Mouse (Mus musculus) embryonic facial prominence, embryonic 13.5 days (tissue): ENCODE measurements around the gene 2900026A02Rik. TPM values are rescaled to one million over a fixed set of nuclear protein-coding genes. Genes with fewer than 3 reads are reported as not detected.
A peak's percentile ranks its signal among the peaks of the same experiment; 100 is the strongest.

ENCODE experiments used
- ATAC-seq: fragments of 200-750 bp; cut with Nextera tagmentation; 2 replicates; pipeline ENCODE4 v1.8.0; 2017; ENCODE audit warnings: low read depth; ENCODE audit not compliant: insufficient number of reproducible peaks, insufficient read depth, low FRiP score, low TSS enrichment
- H3K27ac ChIP-seq: fragments of 300-500 bp; sonication (generic); 2 replicates; pipeline ENCODE4 v1.5.1; 2015; ENCODE audit warnings: moderate library complexity, mild to moderate bottlenecking, inconsistent platforms
- H3K27me3 ChIP-seq: fragments of 300-500 bp; sonication (generic); 2 replicates; pipeline ENCODE4 v1.6.1; 2015; ENCODE audit warnings: mild to moderate bottlenecking, inconsistent platforms
- H3K36me3 ChIP-seq: fragments of 300-500 bp; sonication (generic); 2 replicates; pipeline ENCODE4 v1.6.1; 2015; ENCODE audit warnings: mild to moderate bottlenecking, inconsistent platforms
- H3K4me1 ChIP-seq: fragments of 300-500 bp; sonication (generic); 2 replicates; pipeline ENCODE4 v1.6.1; 2015; ENCODE audit warnings: inconsistent platforms
- H3K4me2 ChIP-seq: fragments of 300-500 bp; sonication (generic); 2 replicates; pipeline ENCODE4 v1.6.1; 2015; ENCODE audit warnings: moderate library complexity, mild to moderate bottlenecking, inconsistent platforms
- H3K4me3 ChIP-seq: fragments of 300-500 bp; sonication (generic); 2 replicates; pipeline ENCODE4 v1.5.1; 2015; ENCODE audit warnings: mild to moderate bottlenecking, inconsistent platforms
- H3K9ac ChIP-seq: fragments of 300-500 bp; sonication (generic); 2 replicates; pipeline ENCODE4 v1.6.1; 2015; ENCODE audit warnings: mild to moderate bottlenecking, inconsistent platforms
- H3K9me3 ChIP-seq: fragments of 300-500 bp; sonication (generic); 2 replicates; pipeline ENCODE4 v1.6.1; 2016; ENCODE audit warnings: inconsistent platforms
- WGBS: fragments of 180-500 bp; shearing (Covaris S2); methylation state at CpG from one replicate; pipeline ENCODE4 v1.1.7; 2015; ENCODE audit warnings: mixed read lengths; 5-methylcytosine and 5-hydroxymethylcytosine counted together
- polyA plus RNA-seq: library from polyadenylated mRNA; unstranded; fragments of >200 nt; fragmentation: Nextera tagmentation; extraction: Ambion mirVana; gene quantifications from 2 replicates; pipeline ENCODE4 v1.2.1, GENCODE M21; 2015

2900026A02Rik gene
- polyA plus RNA-seq, 1 experiment from 2014 or later = 8.6 TPM

DNA sequence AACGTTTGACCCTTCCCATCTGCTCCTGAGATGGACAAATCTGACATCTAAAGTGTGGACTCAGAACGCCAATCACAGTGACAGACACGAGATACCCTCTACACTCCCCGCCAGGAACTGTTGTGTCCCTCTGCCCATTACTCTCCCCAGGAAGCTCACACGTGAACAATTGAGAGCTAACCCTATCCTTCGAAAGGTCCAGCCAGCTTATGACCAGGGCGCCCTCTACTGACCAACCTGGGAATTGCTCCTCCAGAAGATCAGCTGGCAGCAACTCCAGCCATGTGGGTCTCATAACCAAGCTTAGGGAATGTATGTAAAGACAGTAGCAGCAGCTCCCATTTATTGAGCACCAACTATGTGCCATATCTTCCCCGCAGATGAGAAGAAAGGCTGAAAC is 65.9 kb downstream of the 2900026A02Rik start:
- H3K4me1 ChIP-seq = peaks cover 73% of the 10 kb centered on the region
- no peak overlapping the region for H3K27ac ChIP-seq
- H3K4me2 ChIP-seq = no peak overlapping the region
- H3K9ac ChIP-seq = no peak overlapping the region
- H3K4me3 ChIP-seq = no peak overlapping the region
- H3K36me3 ChIP-seq = no peaks in the 10 kb centered on the region
- ATAC-seq = no peak
- H3K9me3 ChIP-seq = no peaks in the 10 kb centered on the region
- no peaks in the 10 kb centered on the region for H3K27me3 ChIP-seq
- WGBS = 5% methylated on average over 8 of the region's 8 CpGs

- H3K4me3 ChIP-seq = no peak overlapping the region
- no peaks in the 10 kb centered on the region for H3K36me3 ChIP-seq
- H3K9me3 ChIP-seq = no peaks in the 10 kb centered on the region
- H3K4me2 ChIP-seq = no peak overlapping the region
- H3K9ac ChIP-seq = no peak overlapping the region
- H3K4me1 ChIP-seq = peaks cover 67% of the 10 kb centered on the region
- no peaks in the 10 kb centered on the region for H3K27me3 ChIP-seq
- WGBS = 72% methylated on average over 5 of the region's 5 CpGs
- peak overlapping the region; percentile 89 for H3K27ac ChIP-seq
- no peak for ATAC-seq
These were observed 66.6 kb downstream of the 2900026A02Rik start for GRCm38 (mm10) chr5:113154441-113154840.

- H3K27ac ChIP-seq = peak overlapping the region; percentile 89
- H3K4me3 ChIP-seq = no peak overlapping the region
- H3K4me2 ChIP-seq = peak overlapping the region; percentile 28; the same call in 1 of the 2 replicates
- H3K36me3 ChIP-seq = no peaks in the 10 kb centered on the region
- H3K9me3 ChIP-seq = no peaks in the 10 kb centered on the region
- WGBS = 78% methylated on average over 5 of the region's 5 CpGs
- H3K27me3 ChIP-seq = no peaks in the 10 kb centered on the region
- H3K4me1 ChIP-seq = peaks cover 67% of the 10 kb centered on the region
- ATAC-seq = no peak
- peak overlapping the region; percentile 27; the same call in 1 of the 2 replicates for H3K9ac ChIP-seq
These were observed 67.6 kb downstream of the 2900026A02Rik start for GRCm38 (mm10) chr5:113153508-113153830.

DNA sequence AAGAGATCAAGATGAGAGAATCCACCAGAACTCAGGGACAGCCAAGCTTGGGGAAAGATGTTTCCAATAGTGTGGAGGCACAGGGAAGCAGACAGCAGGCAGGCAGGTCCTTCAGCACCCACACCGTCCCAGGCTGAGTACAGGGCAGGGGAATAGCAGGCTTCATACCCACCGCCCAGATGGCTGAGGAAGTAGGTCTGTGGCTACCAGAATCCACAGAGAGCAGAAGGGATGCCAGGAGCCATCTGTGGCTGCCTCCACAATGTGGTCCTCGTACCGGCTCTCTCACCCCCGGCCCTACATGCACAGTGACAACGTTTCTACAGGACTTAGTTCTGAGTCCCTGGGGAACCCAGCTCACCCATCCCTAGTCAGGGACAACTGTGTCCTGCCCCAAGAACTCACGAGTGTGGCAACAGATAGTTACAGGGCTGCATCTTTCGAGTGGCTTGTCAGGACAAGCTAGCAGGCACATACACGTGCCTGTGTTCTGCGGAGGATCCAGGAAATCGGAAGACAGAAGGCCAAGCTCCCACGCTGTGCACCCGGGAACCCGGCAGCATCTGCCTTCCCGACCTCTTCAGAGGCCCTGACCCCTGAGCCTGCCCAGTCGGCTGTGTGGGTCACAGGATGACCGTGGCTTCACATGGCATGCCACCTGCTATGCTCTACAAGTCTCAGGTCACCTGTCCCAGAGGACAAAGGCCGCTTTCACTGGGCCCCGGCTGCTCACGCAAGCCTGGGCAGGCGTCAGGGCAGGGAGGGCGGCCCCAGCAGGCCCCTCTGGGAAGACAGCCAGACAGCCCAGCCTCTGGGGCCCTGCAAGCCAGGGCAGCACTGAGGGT is 68.2 kb downstream of the 2900026A02Rik start:
- H3K4me3 ChIP-seq = no peak overlapping the region
- 44% methylated on average over 22 of the region's 22 CpGs for WGBS
- peaks cover 66% of the 10 kb centered on the region for H3K4me1 ChIP-seq
- H3K27me3 ChIP-seq = no peaks in the 10 kb centered on the region
- H3K9ac ChIP-seq = peak overlapping the region; percentile 27; the same call in 1 of the 2 replicates
- peak overlapping the region; percentile 89 for H3K27ac ChIP-seq
- no peaks in the 10 kb centered on the region for H3K9me3 ChIP-seq
- H3K4me2 ChIP-seq = peak overlapping the region; percentile 28
- H3K36me3 ChIP-seq = no peaks in the 10 kb centered on the region
- no peak for ATAC-seq

GRCm38 (mm10) chr5:113151554-113152103 is 69.4 kb downstream of the 2900026A02Rik start:
- Histone ChIP-seq H3K36me3 (no peaks in the 10 kb centered on the region), H3K4me2 (no peak overlapping the region), H3K9ac (no peak overlapping the region), H3K4me3 (no peak overlapping the region), H3K4me1 (peaks cover 63% of the 10 kb centered on the region), H3K27me3 (no peaks in the 10 kb centered on the region), H3K9me3 (no peaks in the 10 kb centered on the region), H3K27ac (peak overlapping the region; percentile 89)
- ATAC-seq = no peak
- 39% methylated on average over 11 of the region's 11 CpGs for WGBS

DNA sequence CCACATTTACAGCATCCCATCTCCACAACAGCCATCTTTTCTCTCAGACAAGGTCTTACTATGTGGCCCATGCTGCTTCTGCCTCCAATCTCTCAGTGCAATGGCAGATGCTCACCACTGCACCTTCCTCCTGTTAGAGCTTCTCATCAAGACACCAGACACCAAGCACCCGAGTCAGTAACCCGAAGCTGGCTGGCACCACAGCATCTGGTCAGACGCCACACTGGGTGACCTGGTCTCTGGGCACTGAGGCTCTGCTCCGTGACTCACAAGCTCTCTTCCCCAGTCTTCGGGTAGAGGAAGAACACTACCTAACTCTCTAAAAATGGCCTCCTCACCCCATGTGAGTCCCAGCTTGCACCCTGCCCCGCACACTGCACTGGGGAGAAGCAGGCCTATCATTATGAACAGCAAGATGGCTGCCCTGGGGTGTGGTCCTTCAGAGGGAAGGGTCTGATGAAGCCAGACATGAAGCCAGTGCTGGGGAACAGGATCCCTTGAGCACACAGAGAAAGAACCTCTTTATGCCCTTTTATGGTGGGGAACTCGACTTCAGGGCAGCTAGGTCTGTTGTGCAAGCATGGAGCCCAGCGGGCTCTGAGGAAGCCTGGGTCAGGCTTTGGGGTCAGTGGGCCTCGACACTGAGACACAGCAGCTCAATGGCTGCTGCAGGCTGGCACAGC is 70.0 kb downstream of the 2900026A02Rik start:
- 58% methylated on average over 9 of the region's 9 CpGs for WGBS
- Histone ChIP-seq H3K4me2 (no peak overlapping the region), H3K4me1 (peaks cover 63% of the 10 kb centered on the region), H3K27ac (peak overlapping the region; percentile 89), H3K36me3 (no peaks in the 10 kb centered on the region), H3K9me3 (no peaks in the 10 kb centered on the region), H3K4me3 (no peak overlapping the region), H3K9ac (no peak overlapping the region), H3K27me3 (no peaks in the 10 kb centered on the region)
- ATAC-seq = no peak

DNA sequence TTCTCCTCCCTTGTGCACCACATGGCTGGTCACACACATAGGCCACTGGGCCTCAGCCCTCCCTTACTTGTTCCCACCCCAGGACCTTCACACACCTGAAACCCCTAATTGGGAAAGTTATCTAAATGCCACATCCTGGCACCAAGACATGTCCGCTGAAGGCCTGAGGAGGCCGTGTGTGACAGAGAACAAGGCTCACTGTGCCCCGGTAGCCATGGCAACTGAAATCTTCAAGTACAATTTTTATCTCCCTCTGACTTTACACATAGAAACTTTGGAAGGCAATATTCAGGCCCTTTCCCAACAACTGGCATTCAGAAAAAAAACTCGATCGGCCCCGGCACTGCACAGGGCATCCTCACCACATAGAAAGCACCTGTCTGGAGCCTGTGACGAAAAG is 72.0 kb downstream of the 2900026A02Rik start:
- no peaks in the 10 kb centered on the region for H3K27me3 ChIP-seq
- WGBS = 84% methylated on average over 7 of the region's 7 CpGs
- no peaks in the 10 kb centered on the region for H3K36me3 ChIP-seq
- ATAC-seq = no peak
- no peak overlapping the region for H3K4me2 ChIP-seq
- no peak overlapping the region for H3K4me3 ChIP-seq
- no peaks in the 10 kb centered on the region for H3K9me3 ChIP-seq
- H3K27ac ChIP-seq = peak overlapping the region; percentile 40; the same call in 1 of the 2 replicates
- no peak overlapping the region for H3K9ac ChIP-seq
- H3K4me1 ChIP-seq = peaks cover 57% of the 10 kb centered on the region

DNA sequence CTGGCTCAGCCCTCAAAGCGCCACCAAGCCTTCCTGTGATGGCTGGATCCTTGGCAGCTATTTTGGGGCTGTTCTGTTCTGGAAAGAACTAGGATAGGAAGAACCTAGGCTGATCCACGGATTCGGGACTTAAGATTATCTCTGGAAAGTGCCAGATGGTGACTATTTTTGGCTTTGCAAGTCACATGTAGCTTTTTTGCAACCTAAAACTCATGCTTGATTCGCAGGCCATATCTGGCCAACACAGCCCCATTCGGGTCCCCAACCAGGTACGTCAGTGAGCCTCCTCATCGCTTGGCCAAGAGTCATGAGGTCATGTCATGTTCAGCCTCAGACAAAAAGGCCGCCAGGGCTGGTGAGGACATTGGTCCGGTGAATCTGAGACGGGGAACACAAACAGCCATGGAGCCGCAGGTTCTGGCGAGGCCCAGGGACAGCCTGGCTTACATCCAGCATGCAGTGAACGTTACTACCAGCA is 73.0 kb downstream of the 2900026A02Rik start:
- no peak overlapping the region for H3K9ac ChIP-seq
- H3K36me3 ChIP-seq = no peaks in the 10 kb centered on the region
- H3K4me1 ChIP-seq = peaks cover 48% of the 10 kb centered on the region
- no peaks in the 10 kb centered on the region for H3K27me3 ChIP-seq
- no peaks in the 10 kb centered on the region for H3K9me3 ChIP-seq
- 57% methylated on average over 13 of the region's 13 CpGs for WGBS
- H3K4me3 ChIP-seq = no peak overlapping the region
- H3K27ac ChIP-seq = peak overlapping the region; percentile 69
- H3K4me2 ChIP-seq = no peak overlapping the region
- ATAC-seq = no peak

- Histone ChIP-seq H3K27ac (0 out of 2 replicates have a peak overlapping the region, but pooled peaks have one; percentile 7), H3K4me1 (peaks cover 45% of the 10 kb centered on the region), H3K36me3 (no peaks in the 10 kb centered on the region), H3K4me2 (no peak overlapping the region), H3K9me3 (no peaks in the 10 kb centered on the region), H3K4me3 (no peak overlapping the region), H3K9ac (no peak overlapping the region), H3K27me3 (no peaks in the 10 kb centered on the region)
- ATAC-seq = no peak
- 57% methylated on average over 2 of the region's 2 CpGs for WGBS
These were observed 74.4 kb downstream of the 2900026A02Rik start for GRCm38 (mm10) chr5:113146656-113147055.

GRCm38 (mm10) chr5:113145171-113145570 is 75.9 kb downstream of the 2900026A02Rik start:
- no peak for ATAC-seq
- Histone ChIP-seq H3K27ac (no peak overlapping the region), H3K36me3 (no peaks in the 10 kb centered on the region), H3K9me3 (0 out of 2 replicates have a peak, but pooled peaks cover 6% of the 10 kb centered on the region), H3K4me2 (no peak overlapping the region), H3K27me3 (no peaks in the 10 kb centered on the region), H3K4me1 (peaks cover 34% of the 10 kb centered on the region), H3K9ac (no peak overlapping the region), H3K4me3 (no peak overlapping the region)
- 59% methylated on average over 9 of the region's 9 CpGs for WGBS

- WGBS = 50% methylated on average over 11 of the region's 11 CpGs
- Histone ChIP-seq H3K27ac (no peak overlapping the region), H3K9me3 (0 out of 2 replicates have a peak, but pooled peaks cover 6% of the 10 kb centered on the region), H3K27me3 (peaks cover 23% of the 10 kb centered on the region), H3K9ac (no peak overlapping the region), H3K4me3 (no peak overlapping the region), H3K4me2 (no peak overlapping the region), H3K36me3 (no peaks in the 10 kb centered on the region), H3K4me1 (peaks cover 32% of the 10 kb centered on the region)
- ATAC-seq = no peak
These were observed 78.5 kb downstream of the 2900026A02Rik start for GRCm38 (mm10) chr5:113142486-113142885.
